Mouse (Mus musculus): ENCODE measurements around the gene Olfr666.

Olfr666 gene

DNA sequence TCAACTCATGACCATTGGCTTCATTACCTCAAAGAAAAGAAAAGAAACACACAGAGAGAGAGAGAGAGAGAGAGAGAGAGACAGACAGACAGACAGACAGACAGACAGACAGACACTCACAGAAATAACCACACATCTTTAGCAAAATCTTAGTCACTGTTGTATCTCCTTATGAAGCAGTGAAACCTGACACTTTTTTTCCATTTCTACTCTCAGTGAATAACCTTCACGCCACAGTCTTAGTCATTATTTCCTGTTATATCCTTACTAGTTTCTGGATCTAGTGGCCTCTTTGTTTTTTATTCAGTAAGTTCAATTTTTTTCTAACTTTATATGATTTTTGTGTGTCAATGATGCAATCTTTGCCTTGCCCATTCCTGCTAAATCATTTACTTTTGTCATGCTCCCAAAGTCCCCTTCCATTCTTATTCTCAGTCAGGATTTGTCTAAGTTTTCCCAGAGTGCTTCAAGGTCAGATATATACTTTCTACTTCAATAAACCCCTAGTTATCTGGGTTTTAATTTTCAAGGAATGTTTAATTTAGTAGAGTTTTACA lies 51.9 kb downstream of the Olfr666 start:
- no peaks in the 10 kb centered on the region for H3K36me3 ChIP-seq (ENCODE audit: insufficient read depth, low read length)
- H3K9me3 ChIP-seq (ENCODE audit: low read length): no peaks in the 10 kb centered on the region
- no peak for TF ChIP-seq NANOG (IDR thresholded peaks at IDR 0.05; ENCODE audit: borderline replicate concordance, low read length)
- TF ChIP-seq CTCF (conservative IDR thresholded peaks at IDR 0.05; ENCODE audit: low read length): no peak
- no peak for TF ChIP-seq POU5F1 (IDR thresholded peaks at IDR 0.05; ENCODE audit: borderline replicate concordance, low read length)
- no peaks in the 10 kb centered on the region for H3K4me1 ChIP-seq (replicated peaks; ENCODE audit: low read depth, low read length)
- no peak overlapping the region for H3K4me3 ChIP-seq (replicated peaks; ENCODE audit: low read length)
- no peaks in the 10 kb centered on the region for H3K27me3 ChIP-seq (ENCODE audit: insufficient read depth, low read length)

DNA sequence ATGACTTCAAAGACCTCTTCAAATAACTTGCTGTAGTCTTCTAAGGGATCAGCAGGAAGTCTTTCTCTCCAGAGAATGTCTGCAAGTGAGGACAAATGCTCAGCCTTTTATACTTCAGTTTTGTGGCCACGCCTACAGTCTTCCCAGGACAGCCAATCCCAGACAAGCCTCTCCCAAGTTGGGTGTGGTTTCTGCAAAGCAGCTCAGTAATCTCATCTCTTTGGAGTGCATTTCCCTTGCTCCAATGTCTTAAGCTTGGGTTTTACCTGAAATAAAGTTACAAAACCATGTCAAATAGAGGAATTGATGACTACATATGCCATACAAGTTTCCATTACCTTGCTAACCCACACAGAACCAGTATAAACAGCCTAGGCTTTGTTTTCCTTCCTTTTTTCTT lies 53.2 kb downstream of the Olfr666 start, which contains the start of gene Usp17lb:
TSS of gene Usp17lb (minus strand) at position 101 of the 400 bp plus-strand sequence.
- TF ChIP-seq POU5F1 (IDR thresholded peaks at IDR 0.05; ENCODE audit: borderline replicate concordance, low read length) (no peak), CTCF (conservative IDR thresholded peaks at IDR 0.05; ENCODE audit: low read length) (no peak), NANOG (IDR thresholded peaks at IDR 0.05; ENCODE audit: borderline replicate concordance, low read length) (no peak)
- Histone ChIP-seq H3K36me3 (ENCODE audit: insufficient read depth, low read length) (no peaks in the 10 kb centered on the region), H3K4me3 (replicated peaks; ENCODE audit: low read length) (no peak within 1 kb of the TSS), H3K4me1 (replicated peaks; ENCODE audit: low read depth, low read length) (no peaks in the 10 kb centered on the region), H3K27me3 (ENCODE audit: insufficient read depth, low read length) (no peaks in the 10 kb centered on the region), H3K9me3 (ENCODE audit: low read length) (no peaks in the 10 kb centered on the region)
